Mouse (Mus musculus): ENCODE measurements around the gene Tecr. TPM values are rescaled to one million over a fixed set of nuclear protein-coding genes. Genes with fewer than 3 reads are reported as not detected.
A peak's percentile ranks its signal among the peaks of the same experiment; 100 is the strongest.

Tecr gene
- total and polyA plus RNA-seq, 2 experiments from 2014 or later, result 857 to 1,117 TPM

DNA sequence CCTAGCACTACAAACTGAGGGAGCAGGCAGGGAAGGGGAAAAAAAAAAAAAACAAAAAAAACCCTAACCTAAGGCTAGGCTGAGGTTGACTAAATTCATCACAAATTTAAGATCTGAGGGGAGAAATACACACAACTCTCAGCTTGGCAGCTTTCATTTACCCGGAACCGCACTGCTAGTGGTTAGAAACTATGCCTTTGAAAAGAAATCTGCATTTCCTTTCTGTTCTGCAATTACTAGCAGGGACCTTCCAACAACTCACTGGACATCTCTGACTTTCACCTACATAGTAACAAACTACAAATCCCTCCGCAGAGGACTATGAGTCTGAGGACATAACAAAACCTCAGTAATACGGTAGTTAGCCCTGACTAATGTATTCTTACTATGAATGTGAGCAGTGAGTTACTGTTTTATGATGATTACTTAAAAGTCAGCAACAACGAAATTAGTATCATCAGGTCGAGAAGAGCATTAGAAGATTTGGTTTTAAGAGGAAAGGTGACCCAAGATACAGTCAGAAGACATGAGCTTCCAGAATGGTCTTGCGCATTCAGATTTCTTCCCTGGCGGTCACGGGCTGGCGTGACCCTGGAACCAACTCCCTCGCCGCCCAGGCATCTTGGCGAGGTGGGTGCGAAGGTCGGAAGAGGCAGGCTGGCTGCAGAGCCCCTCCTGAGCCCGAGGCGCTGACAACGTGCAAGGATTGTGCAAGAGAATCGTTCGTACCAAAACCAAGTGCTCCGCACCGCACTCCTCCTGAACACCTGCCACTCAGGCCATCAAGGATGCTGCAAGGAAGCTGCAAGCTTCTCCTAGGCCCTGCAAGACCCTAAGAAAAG lies 14.2 kb downstream of the Tecr start:
- TF ChIP-seq CTCF (IDR thresholded peaks at IDR 0.05; ENCODE audit: low read depth), result no peak
- Histone ChIP-seq H3K9me3 (ENCODE audit: low read length) (no peaks in the 10 kb centered on the region), H3K4me3 (ENCODE audit: low read depth, low read length) (peak overlapping the region; percentile 63), H3K27ac (ENCODE audit: low read depth, low read length) (peak overlapping the region; percentile 92), H3K9ac (peak overlapping the region; percentile 71), H3K27me3 (ENCODE audit: insufficient read depth, low read length) (no peaks in the 10 kb centered on the region), H3K4me1 (ENCODE audit: insufficient read depth) (peaks cover 14% of the 10 kb centered on the region), H3K4me2 (ENCODE audit: low read depth) (peak overlapping the region; percentile 68), H3K36me3 (ENCODE audit: insufficient read depth) (no peaks in the 10 kb centered on the region; the same call in 1 of the 2 replicates)
- DNase-seq, result no peak
- no peak for ATAC-seq
- 4% methylated on average over 22 of the region's 22 CpGs for WGBS

GRCm38 (mm10) chr8:83592682-83593081 lies 15.1 kb downstream of the Tecr start:
- TF ChIP-seq CTCF (IDR thresholded peaks at IDR 0.05; ENCODE audit: low read depth), result no peak
- WGBS, result 43% methylated on average over 3 of the region's 3 CpGs
- Histone ChIP-seq H3K4me1 (ENCODE audit: insufficient read depth) (peaks cover 14% of the 10 kb centered on the region), H3K4me2 (ENCODE audit: low read depth) (peak overlapping the region; percentile 68), H3K27me3 (ENCODE audit: insufficient read depth, low read length) (no peaks in the 10 kb centered on the region), H3K36me3 (ENCODE audit: insufficient read depth) (peaks cover 3% of the 10 kb centered on the region; the same call in 1 of the 2 replicates), H3K4me3 (ENCODE audit: low read depth, low read length) (peak overlapping the region; percentile 63), H3K27ac (ENCODE audit: low read depth, low read length) (no peak overlapping the region), H3K9ac (peak overlapping the region; percentile 71), H3K9me3 (ENCODE audit: low read length) (no peaks in the 10 kb centered on the region)
- no peak for ATAC-seq
- DNase-seq, result no peak

- Histone ChIP-seq H3K27me3 (ENCODE audit: insufficient read depth, low read length) (no peaks in the 10 kb centered on the region), H3K4me1 (ENCODE audit: insufficient read depth) (peaks cover 14% of the 10 kb centered on the region), H3K4me3 (ENCODE audit: low read depth, low read length) (no peak overlapping the region), H3K4me2 (ENCODE audit: low read depth) (0 out of 2 replicates have a peak overlapping the region, but pooled peaks have one; percentile 15), H3K36me3 (ENCODE audit: insufficient read depth) (peaks cover 3% of the 10 kb centered on the region; the same call in 1 of the 2 replicates), H3K9me3 (ENCODE audit: low read length) (no peaks in the 10 kb centered on the region), H3K9ac (no peak overlapping the region), H3K27ac (ENCODE audit: low read depth, low read length) (no peak overlapping the region)
- 82% methylated on average over 7 of the region's 7 CpGs for WGBS
- peak; percentile 42 for TF ChIP-seq CTCF (IDR thresholded peaks at IDR 0.05; ENCODE audit: low read depth)
- DNase-seq (no peak), ATAC-seq (no peak)
These were observed 17.2 kb downstream of the Tecr start for GRCm38 (mm10) chr8:83590488-83591023.

GRCm38 (mm10) chr8:83588886-83589285 lies 18.9 kb downstream of the Tecr start:
- TF ChIP-seq CTCF (IDR thresholded peaks at IDR 0.05; ENCODE audit: low read depth), result no peak
- H3K27me3 ChIP-seq (ENCODE audit: insufficient read depth, low read length), result no peaks in the 10 kb centered on the region
- no peak for DNase-seq
- H3K9ac ChIP-seq, result no peak overlapping the region
- H3K36me3 ChIP-seq (ENCODE audit: insufficient read depth), result peaks cover 3% of the 10 kb centered on the region; the same call in 1 of the 2 replicates
- ATAC-seq, result no peak
- no peak overlapping the region for H3K27ac ChIP-seq (ENCODE audit: low read depth, low read length)
- no peak overlapping the region for H3K4me2 ChIP-seq (ENCODE audit: low read depth)
- H3K4me3 ChIP-seq (ENCODE audit: low read depth, low read length), result no peak overlapping the region
- H3K9me3 ChIP-seq (ENCODE audit: low read length), result no peaks in the 10 kb centered on the region
- 97% methylated on average over 5 of the region's 5 CpGs for WGBS
- peaks cover 14% of the 10 kb centered on the region for H3K4me1 ChIP-seq (ENCODE audit: insufficient read depth)

DNA sequence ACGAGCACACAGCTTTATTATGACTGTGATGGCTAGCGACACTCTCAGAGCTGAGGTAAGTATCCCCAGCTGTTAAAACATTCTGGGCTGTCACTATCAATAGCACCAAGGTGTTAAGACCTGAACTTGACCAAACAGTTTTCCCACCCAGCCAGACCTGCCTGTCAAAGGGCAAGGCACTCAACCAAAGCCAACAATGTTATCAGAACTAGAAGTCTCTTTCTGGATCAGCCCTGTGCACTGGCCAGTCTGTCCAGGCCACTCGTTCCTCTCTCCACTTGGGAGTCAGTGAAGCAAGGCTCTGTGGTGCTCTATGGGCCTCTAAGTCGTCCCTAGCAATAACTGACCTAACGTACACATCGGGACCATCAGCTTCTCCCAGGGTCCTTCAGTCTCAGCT lies 20.1 kb downstream of the Tecr start:
- Histone ChIP-seq H3K4me3 (ENCODE audit: low read depth, low read length) (no peak overlapping the region), H3K4me1 (ENCODE audit: insufficient read depth) (peaks cover 9% of the 10 kb centered on the region), H3K36me3 (ENCODE audit: insufficient read depth) (peaks cover 6% of the 10 kb centered on the region), H3K4me2 (ENCODE audit: low read depth) (no peak overlapping the region), H3K9me3 (ENCODE audit: low read length) (no peaks in the 10 kb centered on the region), H3K27ac (ENCODE audit: low read depth, low read length) (no peak overlapping the region), H3K9ac (no peak overlapping the region), H3K27me3 (ENCODE audit: insufficient read depth, low read length) (no peaks in the 10 kb centered on the region)
- 90% methylated on average over 6 of the region's 6 CpGs for WGBS
- no peak for TF ChIP-seq CTCF (IDR thresholded peaks at IDR 0.05; ENCODE audit: low read depth)
- DNase-seq (no peak), ATAC-seq (no peak)

GRCm38 (mm10) chr8:83585333-83585732 lies 22.4 kb downstream of the Tecr start:
- H3K27me3 ChIP-seq (ENCODE audit: insufficient read depth, low read length), result no peaks in the 10 kb centered on the region
- no peak overlapping the region for H3K9ac ChIP-seq
- H3K4me2 ChIP-seq (ENCODE audit: low read depth), result no peak overlapping the region
- no peak overlapping the region for H3K27ac ChIP-seq (ENCODE audit: low read depth, low read length)
- 81% methylated on average over 3 of the region's 3 CpGs for WGBS
- H3K9me3 ChIP-seq (ENCODE audit: low read length), result no peaks in the 10 kb centered on the region
- TF ChIP-seq CTCF (IDR thresholded peaks at IDR 0.05; ENCODE audit: low read depth), result no peak
- no peaks in the 10 kb centered on the region for H3K4me1 ChIP-seq (ENCODE audit: insufficient read depth)
- DNase-seq (no peak), ATAC-seq (no peak)
- H3K36me3 ChIP-seq (ENCODE audit: insufficient read depth), result peaks cover 6% of the 10 kb centered on the region; the same call in 1 of the 2 replicates
- H3K4me3 ChIP-seq (ENCODE audit: low read depth, low read length), result no peak overlapping the region

DNA sequence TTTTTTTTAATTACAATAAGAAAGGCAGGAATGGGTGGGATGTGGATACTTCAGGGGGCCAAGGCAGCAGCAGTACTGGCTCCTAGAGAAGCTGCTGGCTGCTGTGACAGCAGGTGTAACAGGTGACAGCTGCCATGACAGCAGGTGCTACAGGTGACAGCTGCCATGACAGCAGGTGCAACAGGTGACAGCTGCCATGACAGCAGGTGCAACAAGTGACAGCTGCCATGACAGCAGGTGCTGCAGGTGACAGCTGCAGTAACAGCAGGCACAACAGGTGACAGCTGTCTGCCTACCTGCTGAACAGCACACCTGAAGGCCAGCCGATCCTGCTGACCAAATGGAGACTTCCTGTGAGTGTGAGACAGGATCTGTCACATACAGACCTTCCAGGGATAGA lies 23.0 kb downstream of the Tecr start:
- DNase-seq, result no peak
- Histone ChIP-seq H3K4me2 (ENCODE audit: low read depth) (no peak overlapping the region), H3K9ac (no peak overlapping the region), H3K36me3 (ENCODE audit: insufficient read depth) (peaks cover 6% of the 10 kb centered on the region; the same call in 1 of the 2 replicates), H3K9me3 (ENCODE audit: low read length) (no peaks in the 10 kb centered on the region), H3K27me3 (ENCODE audit: insufficient read depth, low read length) (no peaks in the 10 kb centered on the region), H3K4me3 (ENCODE audit: low read depth, low read length) (no peak overlapping the region), H3K4me1 (ENCODE audit: insufficient read depth) (no peaks in the 10 kb centered on the region), H3K27ac (ENCODE audit: low read depth, low read length) (no peak overlapping the region)
- TF ChIP-seq CTCF (IDR thresholded peaks at IDR 0.05; ENCODE audit: low read depth), result 0 out of 2 replicates have a peak, but pooled peaks have one; percentile 2
- ATAC-seq, result no peak
- WGBS, result 79% methylated on average over 1 of the region's 1 CpGs
